Mouse (Mus musculus) mammary gland, adult 2 months (tissue): ENCODE results near the gene Gm13078. TPM values are rescaled to one million over a fixed set of nuclear protein-coding genes. Genes with fewer than 3 reads are reported as not detected.

ENCODE experiments used
- polyA plus RNA-seq: library from polyadenylated mRNA; depleted of rRNA; stranded (reverse); fragments of >200 nt; gene quantifications from 2 replicates; pipeline ENCODE4 v1.2.3, GENCODE M21; 2012; ENCODE audit warnings: low replicate concordance; rRNA removed

Gm13078 gene
- polyA plus RNA-seq, result not detected in 2 replicates

GRCm38 (mm10) chr4:143719155-143719554, at the start of gene Gm13078:
TSS of gene Gm13078 (plus strand) at chr4:143719455.

GRCm38 (mm10) chr4:143702611-143703010, 16.6 kb upstream of the Gm13078 start, which contains the start of gene Gm13089:
TSS of gene Gm13089 (minus strand) at chr4:143702711.

Other genes starting within 250 kb of the Gm13078 start
- gene Gm13043, start 208.1 kb upstream of the Gm13078 start, polyA plus RNA-seq, result not detected in 2 replicates
- gene Gm13040, start 183.5 kb upstream of the Gm13078 start, polyA plus RNA-seq, result not detected in 2 replicates
- not detected in 2 replicates for gene BC080695, start 167.8 kb upstream of the Gm13078 start, polyA plus RNA-seq
- not detected in 2 replicates for gene Gm13057, start 167.7 kb upstream of the Gm13078 start, polyA plus RNA-seq
- gene Gm13083, start 104.5 kb upstream of the Gm13078 start, polyA plus RNA-seq, result not detected in 2 replicates
- gene Gm13088, start 62.2 kb upstream of the Gm13078 start, polyA plus RNA-seq, result not detected in 2 replicates
- not detected in 2 replicates for gene Gm13089, start 16.7 kb upstream of the Gm13078 start, polyA plus RNA-seq
- not detected in 2 replicates for gene Gm13023, start 69.9 kb downstream of the Gm13078 start, polyA plus RNA-seq
- gene Gm13084, start 96.6 kb downstream of the Gm13078 start, polyA plus RNA-seq, result not detected in 2 replicates
- not detected in 2 replicates for gene Gm13103, start 127.0 kb downstream of the Gm13078 start, polyA plus RNA-seq
- gene Pramef6, start 180.9 kb downstream of the Gm13078 start, polyA plus RNA-seq, result not detected in 2 replicates
- gene Pramef25, start 231.6 kb downstream of the Gm13078 start, polyA plus RNA-seq, result not detected in 2 replicates
- gene Gm13101, start 247.5 kb downstream of the Gm13078 start, polyA plus RNA-seq, result not detected in 2 replicates